Mouse (Mus musculus) embryonic facial prominence, embryonic 12.5 days (tissue): ENCODE measurements around the gene Mad1l1. TPM values are rescaled to one million over a fixed set of nuclear protein-coding genes. Genes with fewer than 3 reads are reported as not detected.

Experiments
- ATAC-seq: fragments of 200-750 bp; cut with Nextera tagmentation; 2 replicates; pipeline ENCODE4 v1.8.0; 2017; ENCODE audit not compliant: insufficient number of reproducible peaks, insufficient read depth, low FRiP score, low TSS enrichment
- H3K27ac ChIP-seq: fragments of 300-500 bp; sonication (generic); 2 replicates; pipeline ENCODE4 v1.5.1; 2016; ENCODE audit warnings: mild to moderate bottlenecking
- H3K27me3 ChIP-seq: fragments of 300-500 bp; sonication (generic); 2 replicates; pipeline ENCODE4 v1.6.1; 2016; ENCODE audit warnings: mild to moderate bottlenecking, moderate library complexity
- H3K36me3 ChIP-seq: fragments of 300-500 bp; sonication (generic); 2 replicates; pipeline ENCODE4 v1.6.1; 2016; ENCODE audit warnings: mild to moderate bottlenecking
- H3K4me1 ChIP-seq: fragments of 300-500 bp; sonication (generic); 2 replicates; pipeline ENCODE4 v1.6.1; 2016
- H3K4me2 ChIP-seq: fragments of 300-500 bp; sonication (generic); replicated peaks from 2 replicates; pipeline ENCODE4 v1.6.1; 2016; ENCODE audit warnings: mild to moderate bottlenecking, moderate library complexity
- H3K4me3 ChIP-seq: fragments of 300-500 bp; sonication (generic); 2 replicates; pipeline ENCODE4 v1.5.1; 2016; ENCODE audit warnings: mild to moderate bottlenecking
- H3K9ac ChIP-seq: fragments of 300-500 bp; sonication (generic); 2 replicates; pipeline ENCODE4 v1.6.1; 2016; ENCODE audit warnings: mild to moderate bottlenecking, moderate library complexity
- H3K9me3 ChIP-seq: fragments of 300-500 bp; sonication (generic); 2 replicates; pipeline ENCODE4 v1.6.1; 2016; ENCODE audit warnings: mild to moderate bottlenecking, moderate library complexity
- WGBS: fragments of 180-500 bp; shearing (Covaris S2); methylation state at CpG from one replicate; pipeline ENCODE4 v1.1.7; 2016; 5-methylcytosine and 5-hydroxymethylcytosine counted together
- polyA plus RNA-seq: library from polyadenylated mRNA; unstranded; fragments of >200 nt; fragmentation: Nextera tagmentation; extraction: Ambion mirVana; gene quantifications from 2 replicates; pipeline ENCODE4 v1.2.1, GENCODE M21; 2016

The Mad1l1 gene
- polyA plus RNA-seq, 1 experiment from 2014 or later = 56.3 TPM

- no peak for ATAC-seq
- WGBS = 46% methylated on average over 8 of the region's 8 CpGs
These were observed 343.9 kb downstream of the Mad1l1 start for GRCm38 (mm10) chr5:139977476-139977875.

GRCm38 (mm10) chr5:139976584-139976983 is 344.8 kb downstream of the Mad1l1 start:
- H3K4me2 ChIP-seq = no peak overlapping the region
- no peak for ATAC-seq

More at GRCm38 (mm10) chr5:139977476-139977875, 343.9 kb downstream of the Mad1l1 start:
- Histone ChIP-seq H3K4me3 (no peak overlapping the region), H3K9ac (no peak overlapping the region), H3K27ac (no peak overlapping the region), H3K9me3 (no peaks in the 10 kb centered on the region), H3K27me3 (peaks cover 15% of the 10 kb centered on the region), H3K4me2 (no peak overlapping the region), H3K4me1 (0 out of 2 replicates have a peak, but pooled peaks cover 3% of the 10 kb centered on the region), H3K36me3 (no peaks in the 10 kb centered on the region)

DNA sequence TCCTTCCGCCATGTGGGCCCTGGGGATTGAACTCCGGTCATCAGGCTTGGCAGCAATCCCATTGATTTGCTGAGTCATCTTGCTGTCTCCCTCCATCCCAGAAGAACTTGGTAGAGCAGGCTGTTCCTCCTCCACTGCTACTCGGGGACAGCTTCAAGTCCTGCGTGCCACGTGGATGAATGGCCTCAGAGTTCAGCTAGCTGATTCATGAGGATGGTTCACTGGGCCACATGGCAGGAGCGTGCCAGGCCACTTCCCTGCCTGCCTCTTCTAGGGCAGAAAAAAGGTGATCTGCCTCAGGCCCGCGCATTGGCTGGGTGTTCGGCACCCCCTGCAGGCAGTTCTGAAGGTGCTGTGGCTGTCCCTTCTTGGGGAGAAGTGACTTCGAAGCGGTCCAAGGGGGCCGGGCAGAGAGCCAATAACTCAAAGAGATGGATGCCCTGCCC is 351.1 kb downstream of the Mad1l1 start:
- Histone ChIP-seq H3K9me3 (no peaks in the 10 kb centered on the region), H3K4me2 (no peak overlapping the region), H3K9ac (no peak overlapping the region), H3K27ac (no peak overlapping the region), H3K4me1 (no peaks in the 10 kb centered on the region), H3K36me3 (no peaks in the 10 kb centered on the region), H3K4me3 (no peak overlapping the region), H3K27me3 (peaks cover 18% of the 10 kb centered on the region)
- WGBS = 73% methylated on average over 12 of the region's 12 CpGs
- ATAC-seq = no peak

More at GRCm38 (mm10) chr5:139976584-139976983, 344.8 kb downstream of the Mad1l1 start:
- H3K27me3 ChIP-seq = peaks cover 18% of the 10 kb centered on the region
- H3K27ac ChIP-seq = no peak overlapping the region
- no peaks in the 10 kb centered on the region for H3K9me3 ChIP-seq
- 0 out of 2 replicates have a peak, but pooled peaks cover 3% of the 10 kb centered on the region for H3K4me1 ChIP-seq
- 83% methylated on average over 4 of the region's 4 CpGs for WGBS
- H3K4me3 ChIP-seq = no peak overlapping the region
- H3K9ac ChIP-seq = no peak overlapping the region
- no peaks in the 10 kb centered on the region for H3K36me3 ChIP-seq

DNA sequence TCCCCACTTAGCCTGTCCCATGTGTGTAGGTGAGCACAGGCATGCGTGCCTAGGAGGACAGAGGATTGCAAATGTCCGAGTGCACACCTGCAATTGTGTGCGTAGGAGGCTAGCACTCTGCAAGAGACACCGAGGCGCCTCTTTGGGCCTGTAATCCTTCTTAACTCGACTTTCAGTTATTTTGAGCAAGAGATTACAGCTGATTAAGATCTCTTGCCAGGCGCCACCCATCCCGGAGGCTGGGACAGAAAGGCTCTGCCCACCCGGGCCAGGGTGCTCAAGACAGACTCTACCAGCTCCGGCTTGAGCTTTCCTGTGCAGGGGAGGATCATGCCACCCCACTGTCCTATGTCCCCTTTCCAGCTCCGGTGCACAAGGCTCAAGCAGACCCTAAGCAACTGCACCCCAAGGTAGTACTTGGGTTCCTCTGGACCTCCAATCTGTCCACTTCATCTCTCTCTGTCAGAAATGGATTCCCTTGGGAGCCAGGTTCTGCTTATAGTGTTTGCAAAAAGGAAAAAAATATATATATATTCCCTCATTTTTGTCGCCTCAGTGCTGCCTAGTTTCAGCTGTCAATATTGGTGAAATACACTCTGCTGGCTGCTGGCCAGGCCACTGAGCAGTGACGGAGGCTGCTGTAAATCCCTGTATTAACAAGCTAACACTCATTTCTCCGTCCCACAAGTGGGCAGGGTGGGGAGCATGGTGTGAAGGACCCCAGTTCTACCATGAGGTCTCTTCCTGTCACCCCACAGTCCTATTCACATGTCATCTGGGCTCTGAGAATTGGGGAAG is 352.0 kb downstream of the Mad1l1 start:
- Histone ChIP-seq H3K4me3 (no peak overlapping the region), H3K27me3 (peaks cover 13% of the 10 kb centered on the region), H3K9me3 (no peaks in the 10 kb centered on the region), H3K4me2 (no peak overlapping the region), H3K27ac (no peak overlapping the region), H3K9ac (no peak overlapping the region), H3K4me1 (0 out of 2 replicates have a peak, but pooled peaks cover 2% of the 10 kb centered on the region), H3K36me3 (no peaks in the 10 kb centered on the region)
- 81% methylated on average over 14 of the region's 14 CpGs for WGBS
- ATAC-seq = no peak

GRCm38 (mm10) chr5:139965596-139965995 is 355.8 kb downstream of the Mad1l1 start:
- no peak overlapping the region for H3K9ac ChIP-seq
- H3K4me1 ChIP-seq = 0 out of 2 replicates have a peak, but pooled peaks cover 3% of the 10 kb centered on the region
- no peak for ATAC-seq
- 87% methylated on average over 14 of the region's 14 CpGs for WGBS
- no peaks in the 10 kb centered on the region for H3K27me3 ChIP-seq
- H3K4me2 ChIP-seq = no peak overlapping the region
- H3K4me3 ChIP-seq = no peak overlapping the region
- no peaks in the 10 kb centered on the region for H3K9me3 ChIP-seq
- H3K36me3 ChIP-seq = no peaks in the 10 kb centered on the region
- no peak overlapping the region for H3K27ac ChIP-seq

- no peaks in the 10 kb centered on the region for H3K36me3 ChIP-seq
- H3K4me3 ChIP-seq = no peak overlapping the region
- ATAC-seq = no peak
- no peaks in the 10 kb centered on the region for H3K27me3 ChIP-seq
- 0 out of 2 replicates have a peak, but pooled peaks cover 3% of the 10 kb centered on the region for H3K4me1 ChIP-seq
- no peaks in the 10 kb centered on the region for H3K9me3 ChIP-seq
- H3K27ac ChIP-seq = no peak overlapping the region
- no peak overlapping the region for H3K4me2 ChIP-seq
- H3K9ac ChIP-seq = no peak overlapping the region
- WGBS = 44% methylated on average over 5 of the region's 5 CpGs
These were observed 357.0 kb downstream of the Mad1l1 start for GRCm38 (mm10) chr5:139964391-139964790.

GRCm38 (mm10) chr5:139959741-139960140 is 361.6 kb downstream of the Mad1l1 start:
- no peak overlapping the region for H3K4me2 ChIP-seq
- 87% methylated on average over 4 of the region's 4 CpGs for WGBS
- no peaks in the 10 kb centered on the region for H3K9me3 ChIP-seq
- H3K27ac ChIP-seq = no peak overlapping the region
- H3K36me3 ChIP-seq = no peaks in the 10 kb centered on the region
- peaks cover 20% of the 10 kb centered on the region for H3K4me1 ChIP-seq
- no peak overlapping the region for H3K9ac ChIP-seq
- no peaks in the 10 kb centered on the region for H3K27me3 ChIP-seq
- no peak overlapping the region for H3K4me3 ChIP-seq
- ATAC-seq = no peak

Other genes starting within 250 kb of the Mad1l1 start
- 48.1 and 50.6 TPM in 2 replicates for gene Nudt1, start 104 bp upstream of the Mad1l1 start, polyA plus RNA-seq
- gene Mrm2, start 10.3 kb upstream of the Mad1l1 start, polyA plus RNA-seq = 24.0 and 24.9 TPM in 2 replicates
- 21.4 and 21.5 TPM in 2 replicates for gene Snx8, start 67.7 kb upstream of the Mad1l1 start, polyA plus RNA-seq
- 187 and 191 TPM in 2 replicates for gene Eif3b, start 97.8 kb upstream of the Mad1l1 start, polyA plus RNA-seq
- 0.05 TPM in 1 of 2 replicates, not detected in the other for gene Gm4869, start 124.1 kb upstream of the Mad1l1 start, polyA plus RNA-seq
- gene Chst12, start 184.0 kb upstream of the Mad1l1 start, polyA plus RNA-seq = 17.5 and 18.9 TPM in 2 replicates
- gene Grifin, start 243.5 kb upstream of the Mad1l1 start, polyA plus RNA-seq = 0.53 and 1.1 TPM in 2 replicates